Mouse (Mus musculus): ENCODE data around the gene Gm5127. TPM values are rescaled to one million over a fixed set of nuclear protein-coding genes. Genes with fewer than 3 reads are reported as not detected.

Gene Gm5127
- total RNA-seq (2014; rRNA removed) (0.78 TPM in 1 of 2 replicates, not detected in the other), polyA plus RNA-seq (2015; fragmentation: Nextera tagmentation; extraction: Ambion mirVana) (0.16 and 0.23 TPM in 2 replicates)

DNA sequence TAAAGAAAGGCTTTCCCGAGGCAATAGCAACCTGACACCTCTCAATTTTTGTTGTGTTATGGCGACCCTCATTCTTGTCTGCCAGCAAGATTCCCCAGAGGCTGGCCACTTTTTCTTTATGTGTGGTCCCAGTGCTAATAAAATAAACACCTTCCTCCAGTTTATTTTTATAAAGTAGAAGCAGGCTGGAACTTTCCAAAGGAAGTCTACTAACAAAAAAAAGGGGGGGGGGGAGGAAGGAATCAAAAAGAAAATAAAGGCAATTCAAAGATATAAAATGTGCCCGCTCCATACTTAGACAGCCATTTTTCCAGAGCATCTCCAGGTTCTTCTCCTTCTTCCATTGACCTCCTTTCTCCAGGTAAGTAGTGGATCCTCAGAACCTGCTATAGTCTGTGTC, at the start of gene Gm5127:
Gene Gm5127 (plus strand): TSS at position 301 of the 400 bp plus-strand sequence.
- ATAC-seq, result no peak
- 68% methylated on average over 3 of the region's 3 CpGs for WGBS
- no peak for TF ChIP-seq CTCF (IDR thresholded peaks at IDR 0.05; ENCODE audit: low read depth)

DNA sequence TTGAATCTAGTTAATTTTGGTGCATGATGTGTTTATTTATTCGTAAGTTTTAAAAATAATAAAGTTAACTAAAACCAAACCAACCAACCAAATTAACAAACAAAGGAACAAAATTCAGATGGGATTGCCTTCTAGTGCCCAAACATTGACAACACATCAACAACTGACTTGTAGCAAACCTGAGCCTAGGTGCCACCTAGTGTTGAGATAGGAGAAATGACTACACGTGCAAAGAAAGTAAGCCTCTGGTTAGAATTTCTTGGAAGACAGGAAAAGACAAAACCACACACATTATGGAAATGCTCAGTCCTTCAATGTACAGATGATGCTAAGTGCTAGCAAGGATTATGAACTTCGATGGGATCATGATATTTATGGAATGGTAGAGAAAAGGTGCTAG, 46.6 kb upstream of the Gm5127 start:
- ATAC-seq, result no peak
- Histone ChIP-seq H3K9ac (replicated peaks; ENCODE audit: low read length) (no peak overlapping the region), H3K9me3 (ENCODE audit: low read length) (no peaks in the 10 kb centered on the region), H3K4me3 (ENCODE audit: low read length) (no peak overlapping the region), H3K4me1 (ENCODE audit: insufficient read depth, low read length) (no peaks in the 10 kb centered on the region), H3K36me3 (ENCODE audit: insufficient read depth, low read length) (no peaks in the 10 kb centered on the region), H3K27ac (no peak overlapping the region), H3K27me3 (ENCODE audit: insufficient read depth, low read length) (no peaks in the 10 kb centered on the region), H3K4me2 (ENCODE audit: low read depth, low read length) (no peak overlapping the region)
- WGBS, result 39% methylated on average over 3 of the region's 3 CpGs
- DNase-seq (ENCODE audit: low spot score), result no peak
- 0 out of 2 replicates have a peak, but pooled peaks have one; percentile 3 for TF ChIP-seq CTCF (IDR thresholded peaks at IDR 0.05; ENCODE audit: low read depth)

More for the DNA sequence above, at the start of gene Gm5127:
- Histone ChIP-seq H3K27ac (no peak within 1 kb of the TSS), H3K9me3 (ENCODE audit: low read length) (no peaks in the 10 kb centered on the region), H3K4me3 (ENCODE audit: low read length) (no peak within 1 kb of the TSS), H3K9ac (replicated peaks; ENCODE audit: low read length) (no peak within 1 kb of the TSS), H3K4me1 (ENCODE audit: insufficient read depth, low read length) (no peaks in the 10 kb centered on the region), H3K36me3 (ENCODE audit: insufficient read depth, low read length) (no peaks in the 10 kb centered on the region), H3K4me2 (ENCODE audit: low read depth, low read length) (no peak within 1 kb of the TSS), H3K27me3 (ENCODE audit: insufficient read depth, low read length) (0 out of 2 replicates have a peak, but pooled peaks cover 4% of the 10 kb centered on the region)
- no peak for DNase-seq (ENCODE audit: low spot score)

DNA sequence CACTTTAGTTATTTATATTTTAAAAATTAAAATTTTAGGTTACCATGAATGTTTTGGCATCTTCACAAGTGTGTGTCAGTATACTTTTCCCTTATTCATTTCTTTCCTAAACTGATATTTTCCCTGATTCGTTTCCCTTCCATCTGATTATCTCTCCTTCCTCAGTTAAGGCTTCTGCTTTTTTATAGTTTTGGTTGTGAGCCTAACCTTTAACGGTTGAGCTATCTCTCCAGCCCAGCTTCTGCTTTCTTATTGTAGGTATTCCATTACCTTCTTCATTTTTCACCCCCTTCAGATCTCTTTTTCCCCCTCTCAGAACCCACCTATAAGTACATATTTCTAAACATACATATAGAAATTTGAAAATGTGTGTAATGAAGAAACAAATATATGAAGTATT, 27.5 kb upstream of the Gm5127 start:
- no peak for TF ChIP-seq CTCF (IDR thresholded peaks at IDR 0.05; ENCODE audit: low read depth)
- no peaks in the 10 kb centered on the region for H3K9me3 ChIP-seq (ENCODE audit: low read length)
- no peak for ATAC-seq

DNA sequence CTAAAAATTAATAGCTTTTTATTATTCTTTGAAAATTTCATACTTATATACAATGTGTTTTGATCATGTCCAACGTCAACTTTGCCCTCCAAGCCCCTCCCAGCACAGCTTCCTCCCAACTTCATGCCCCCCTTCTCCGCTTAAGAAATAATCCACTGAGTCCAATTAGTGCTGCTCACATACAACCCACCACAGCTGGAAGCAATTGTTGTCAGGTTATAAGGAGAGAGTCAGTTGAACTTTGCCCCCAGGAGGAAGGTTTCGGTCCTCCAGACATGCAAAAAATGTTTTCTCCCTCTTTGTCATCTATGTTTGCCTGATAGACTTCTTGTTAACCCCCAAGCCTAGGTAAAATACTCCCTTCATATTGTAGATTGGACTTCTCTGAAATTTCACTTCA, 4.0 kb upstream of the Gm5127 start:
- Histone ChIP-seq H3K27me3 (ENCODE audit: insufficient read depth, low read length) (0 out of 2 replicates have a peak, but pooled peaks cover 4% of the 10 kb centered on the region), H3K27ac (no peak overlapping the region), H3K9ac (replicated peaks; ENCODE audit: low read length) (no peak overlapping the region), H3K4me2 (ENCODE audit: low read depth, low read length) (no peak overlapping the region), H3K4me1 (ENCODE audit: insufficient read depth, low read length) (no peaks in the 10 kb centered on the region), H3K36me3 (ENCODE audit: insufficient read depth, low read length) (no peaks in the 10 kb centered on the region), H3K4me3 (ENCODE audit: low read length) (no peak overlapping the region), H3K9me3 (ENCODE audit: low read length) (no peaks in the 10 kb centered on the region)
- no peak for TF ChIP-seq CTCF (IDR thresholded peaks at IDR 0.05; ENCODE audit: low read depth)
- WGBS, result 63% methylated on average over 3 of the region's 3 CpGs
- ATAC-seq (no peak), DNase-seq (ENCODE audit: low spot score) (no peak)

More for the DNA sequence above, 27.5 kb upstream of the Gm5127 start:
- Histone ChIP-seq H3K4me2 (ENCODE audit: low read depth, low read length) (no peak overlapping the region), H3K4me3 (ENCODE audit: low read length) (no peak overlapping the region), H3K27ac (no peak overlapping the region), H3K4me1 (ENCODE audit: insufficient read depth, low read length) (no peaks in the 10 kb centered on the region), H3K27me3 (ENCODE audit: insufficient read depth, low read length) (no peaks in the 10 kb centered on the region), H3K9ac (replicated peaks; ENCODE audit: low read length) (no peak overlapping the region), H3K36me3 (ENCODE audit: insufficient read depth, low read length) (no peaks in the 10 kb centered on the region)
- no peak for DNase-seq (ENCODE audit: low spot score)
- 75% methylated on average over 2 of the region's 2 CpGs for WGBS

DNA sequence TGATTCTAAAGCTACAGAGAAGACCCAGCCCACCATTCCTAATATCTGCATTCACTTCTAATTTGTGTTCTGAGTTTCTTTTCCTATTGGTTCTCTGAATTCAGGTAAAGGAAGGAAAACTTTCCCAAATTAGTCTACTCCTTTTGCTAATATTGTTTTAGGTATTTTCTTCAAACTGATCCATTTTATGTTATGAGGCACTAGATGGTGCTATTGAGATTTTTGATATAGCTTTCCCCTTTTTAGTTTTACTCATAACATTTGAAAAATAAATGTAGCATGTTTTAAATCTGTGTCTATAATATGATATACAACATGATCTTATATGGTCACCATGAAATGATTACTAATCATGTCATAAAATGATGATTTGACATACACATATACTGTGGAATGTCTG, 2.6 kb upstream of the Gm5127 start:
- no peak overlapping the region for H3K9ac ChIP-seq (replicated peaks; ENCODE audit: low read length)
- H3K27ac ChIP-seq, result no peak overlapping the region
- H3K4me2 ChIP-seq (ENCODE audit: low read depth, low read length), result no peak overlapping the region
- H3K27me3 ChIP-seq (ENCODE audit: insufficient read depth, low read length), result 0 out of 2 replicates have a peak, but pooled peaks cover 4% of the 10 kb centered on the region
- no peaks in the 10 kb centered on the region for H3K9me3 ChIP-seq (ENCODE audit: low read length)
- H3K36me3 ChIP-seq (ENCODE audit: insufficient read depth, low read length), result no peaks in the 10 kb centered on the region
- H3K4me3 ChIP-seq (ENCODE audit: low read length), result no peak overlapping the region
- no peaks in the 10 kb centered on the region for H3K4me1 ChIP-seq (ENCODE audit: insufficient read depth, low read length)
- ATAC-seq, result no peak
- peak; percentile 12; the same call in 1 of the 2 replicates for TF ChIP-seq CTCF (IDR thresholded peaks at IDR 0.05; ENCODE audit: low read depth)
- no peak for DNase-seq (ENCODE audit: low spot score)

DNA sequence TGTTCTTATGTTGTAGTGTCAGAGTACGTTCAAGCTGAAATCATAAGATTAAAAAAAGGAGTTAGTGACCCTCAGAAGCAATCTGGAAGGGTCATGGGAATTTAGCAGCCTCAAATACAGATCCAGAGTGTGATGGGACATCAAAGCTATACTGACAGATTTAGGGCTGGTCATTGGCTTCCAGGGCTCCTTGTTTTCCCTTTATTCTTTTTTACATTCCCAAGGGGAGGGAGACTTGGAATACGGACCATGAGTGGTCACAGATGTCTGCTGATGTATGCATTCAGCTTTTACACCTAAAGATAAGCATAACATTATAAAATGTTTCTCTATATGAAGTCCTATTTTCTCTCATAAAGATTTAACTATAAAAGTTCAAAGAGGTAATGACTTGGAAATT, 789 bp upstream of the Gm5127 start:
- Histone ChIP-seq H3K4me3 (ENCODE audit: low read length) (no peak overlapping the region), H3K4me2 (ENCODE audit: low read depth, low read length) (no peak overlapping the region)
- 47% methylated on average over 2 of the region's 2 CpGs for WGBS

DNA sequence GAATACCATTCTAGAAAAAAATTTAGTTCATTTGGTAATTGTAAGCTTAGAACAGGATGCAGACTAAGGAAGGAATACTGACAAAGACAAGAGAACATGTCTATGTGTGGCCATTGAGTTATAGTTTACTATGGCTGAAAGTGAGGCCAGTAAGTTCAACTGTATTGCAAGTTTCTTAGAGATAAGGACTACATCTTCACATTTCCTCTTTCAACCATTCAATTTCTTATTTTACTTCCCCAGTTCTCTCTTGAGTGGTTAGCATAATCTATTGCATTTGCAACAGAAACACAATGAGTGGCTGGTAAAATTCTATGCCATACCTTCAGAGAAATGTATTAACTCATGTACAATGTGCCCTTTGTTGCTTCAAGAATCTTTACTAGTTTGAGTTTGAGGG, 10.9 kb downstream of the Gm5127 start:
- H3K4me1 ChIP-seq (ENCODE audit: insufficient read depth, low read length), result no peaks in the 10 kb centered on the region
- H3K27me3 ChIP-seq (ENCODE audit: insufficient read depth, low read length), result no peaks in the 10 kb centered on the region
- TF ChIP-seq CTCF (IDR thresholded peaks at IDR 0.05; ENCODE audit: low read depth), result no peak
- no peak overlapping the region for H3K9ac ChIP-seq (replicated peaks; ENCODE audit: low read length)
- H3K4me3 ChIP-seq (ENCODE audit: low read length), result no peak overlapping the region
- no peak overlapping the region for H3K27ac ChIP-seq
- H3K4me2 ChIP-seq (ENCODE audit: low read depth, low read length), result no peak overlapping the region
- DNase-seq (ENCODE audit: low spot score), result no peak
- H3K9me3 ChIP-seq (ENCODE audit: low read length), result no peaks in the 10 kb centered on the region
- no peaks in the 10 kb centered on the region for H3K36me3 ChIP-seq (ENCODE audit: insufficient read depth, low read length)
- ATAC-seq, result no peak

More for the DNA sequence above, 789 bp upstream of the Gm5127 start:
- Histone ChIP-seq H3K9ac (replicated peaks; ENCODE audit: low read length) (no peak overlapping the region), H3K9me3 (ENCODE audit: low read length) (no peaks in the 10 kb centered on the region), H3K27me3 (ENCODE audit: insufficient read depth, low read length) (0 out of 2 replicates have a peak, but pooled peaks cover 4% of the 10 kb centered on the region), H3K27ac (no peak overlapping the region), H3K4me1 (ENCODE audit: insufficient read depth, low read length) (no peaks in the 10 kb centered on the region), H3K36me3 (ENCODE audit: insufficient read depth, low read length) (no peaks in the 10 kb centered on the region)
- ATAC-seq (no peak), DNase-seq (ENCODE audit: low spot score) (no peak)
- no peak for TF ChIP-seq CTCF (IDR thresholded peaks at IDR 0.05; ENCODE audit: low read depth)
